Mouse (Mus musculus): ENCODE data around the gene Vmn1r205. TPM values are rescaled to one million over a fixed set of nuclear protein-coding genes. Genes with fewer than 3 reads are reported as not detected.

The Vmn1r205 gene
- polyA plus RNA-seq (2015; fragmentation: Nextera tagmentation; extraction: Ambion mirVana) = not detected in 2 replicates

GRCm38 (mm10) chr13:22592900-22593299 is at the start of gene Vmn1r205:
Vmn1r205 (minus strand) TSS chr13:22593000.

GRCm38 (mm10) chr13:22624151-22624550 is 31.4 kb upstream of the Vmn1r205 start, which contains the start of gene Vmn1r206:
Vmn1r206 (minus strand) TSS chr13:22624251.

GRCm38 (mm10) chr13:22552898-22553297 is 39.9 kb downstream of the Vmn1r205 start, which contains the start of gene Vmn1r204:
Vmn1r204 (plus strand) TSS chr13:22553198.

Other genes starting within 250 kb of the Vmn1r205 start
- gene Vmn1r198, start 242.6 kb downstream of the Vmn1r205 start, polyA plus RNA-seq (2015; fragmentation: Nextera tagmentation; extraction: Ambion mirVana) = not detected in 2 replicates
- not detected in 2 replicates for gene Vmn1r199, start 213.2 kb downstream of the Vmn1r205 start, polyA plus RNA-seq (2015; fragmentation: Nextera tagmentation; extraction: Ambion mirVana)
- not detected in 2 replicates for gene Vmn1r200, start 202.6 kb downstream of the Vmn1r205 start, polyA plus RNA-seq (2015; fragmentation: Nextera tagmentation; extraction: Ambion mirVana)
- gene Vmn1r201, start 121.1 kb downstream of the Vmn1r205 start, polyA plus RNA-seq (2015; fragmentation: Nextera tagmentation; extraction: Ambion mirVana) = not detected in 2 replicates
- gene Vmn1r202, start 87.6 kb downstream of the Vmn1r205 start, polyA plus RNA-seq (2015; fragmentation: Nextera tagmentation; extraction: Ambion mirVana) = not detected in 2 replicates
- not detected in 2 replicates for gene Vmn1r203, start 74.9 kb downstream of the Vmn1r205 start, polyA plus RNA-seq (2015; fragmentation: Nextera tagmentation; extraction: Ambion mirVana)
- not detected in 2 replicates for gene Vmn1r204, start 39.8 kb downstream of the Vmn1r205 start, polyA plus RNA-seq (2015; fragmentation: Nextera tagmentation; extraction: Ambion mirVana)
- not detected in 2 replicates for gene Vmn1r206, start 31.3 kb upstream of the Vmn1r205 start, polyA plus RNA-seq (2015; fragmentation: Nextera tagmentation; extraction: Ambion mirVana)
- not detected in 2 replicates for gene Vmn1r207-ps, start 136.6 kb upstream of the Vmn1r205 start, polyA plus RNA-seq (2015; fragmentation: Nextera tagmentation; extraction: Ambion mirVana)
- gene Vmn1r208, start 184.4 kb upstream of the Vmn1r205 start, polyA plus RNA-seq (2015; fragmentation: Nextera tagmentation; extraction: Ambion mirVana) = not detected in 2 replicates
- not detected in 2 replicates for gene Vmn1r209, start 216.7 kb upstream of the Vmn1r205 start, polyA plus RNA-seq (2015; fragmentation: Nextera tagmentation; extraction: Ambion mirVana)
- not detected in 2 replicates for gene Vmn1r210, start 238.3 kb upstream of the Vmn1r205 start, polyA plus RNA-seq (2015; fragmentation: Nextera tagmentation; extraction: Ambion mirVana)